Mouse (Mus musculus) limb, embryonic 14.5 days (tissue): ENCODE data around the gene Col6a2. TPM values are rescaled to one million over a fixed set of nuclear protein-coding genes. Genes with fewer than 3 reads are reported as not detected.

Experiments
- ATAC-seq: fragments of 200-750 bp; cut with Nextera tagmentation; 2 replicates; pipeline ENCODE4 v1.8.0; 2017; ENCODE audit warnings: low read depth, moderate number of reproducible peaks, moderate TSS enrichment; ENCODE audit not compliant: low FRiP score
- DNase-seq: peaks from one replicate; pipeline ENCODE4 v3.0.0-alpha.2; 2015; ENCODE audit warnings: low spot score
- H3K27ac ChIP-seq: fragments of 300-500 bp; sonication (generic); replicated peaks from 2 replicates; pipeline ENCODE4 v1.5.1; 2014; ENCODE audit warnings: low read depth, mild to moderate bottlenecking, low read length, moderate library complexity, mixed read lengths
- H3K27me3 ChIP-seq: fragments of 300-500 bp; sonication (generic); 2 replicates; pipeline ENCODE4 v1.6.1; 2014; ENCODE audit warnings: low read length, mixed read lengths; ENCODE audit not compliant: control insufficient read depth, insufficient read depth
- H3K36me3 ChIP-seq: fragments of 300-500 bp; sonication (generic); 2 replicates; pipeline ENCODE4 v1.6.1; 2014; ENCODE audit warnings: mild to moderate bottlenecking, low read length, moderate library complexity, mixed read lengths; ENCODE audit not compliant: control insufficient read depth, insufficient read depth
- H3K4me1 ChIP-seq: fragments of 300-500 bp; sonication (generic); 2 replicates; pipeline ENCODE4 v1.6.1; 2014; ENCODE audit warnings: antibody characterized with exemption, low read length, mixed read lengths; ENCODE audit not compliant: control insufficient read depth, insufficient read depth
- H3K4me2 ChIP-seq: fragments of 300-500 bp; sonication (generic); replicated peaks from 2 replicates; pipeline ENCODE4 v1.6.1; 2014; ENCODE audit warnings: low read depth, mild to moderate bottlenecking, low read length, moderate library complexity; ENCODE audit not compliant: severe bottlenecking
- H3K4me3 ChIP-seq: fragments of 300-500 bp; sonication (generic); replicated peaks from 2 replicates; pipeline ENCODE4 v1.5.1; 2014; ENCODE audit warnings: low read length
- H3K9ac ChIP-seq: fragments of 300-500 bp; sonication (generic); 2 replicates; pipeline ENCODE4 v1.6.1; 2014; ENCODE audit warnings: mild to moderate bottlenecking, low read depth, low read length, moderate library complexity; ENCODE audit not compliant: severe bottlenecking
- H3K9me3 ChIP-seq: fragments of 300-500 bp; sonication (generic); 2 replicates; pipeline ENCODE4 v1.6.1; 2016; ENCODE audit warnings: low read length; ENCODE audit not compliant: control insufficient read depth
- POLR2A ChIP-seq: fragments of 200-500 bp; IDR thresholded peaks from 2 replicates; pipeline ENCODE4 v1.8.0; 2012; ENCODE audit warnings: inconsistent platforms, mild to moderate bottlenecking, moderate library complexity, borderline replicate concordance; ENCODE audit not compliant: insufficient read depth, insufficient read length; ENCODE audit errors: extremely low read depth
- WGBS: fragments of 180-500 bp; shearing (Covaris S2); extraction: QIAGEN DNeasy Blood & Tissue Kit; methylation state at CpG from one replicate; pipeline ENCODE4 v1.1.7; 2014; 5-methylcytosine and 5-hydroxymethylcytosine counted together
- polyA plus RNA-seq, 2 experiments: library from polyadenylated mRNA; depleted of rRNA in 1 of 2; stranded (reverse) in 1 of 2; unstranded in 1 of 2; fragments of >200 nt; fragmentation: Nextera tagmentation in 1 of 2; extraction: Ambion mirVana in 1 of 2; gene quantifications; 2 replicates each; pipeline versions ENCODE4 v1.2.1 to v1.2.3; 2012 to 2014

Gene Col6a2
- polyA plus RNA-seq, 2 experiments, result 197 to 365 TPM

DNA sequence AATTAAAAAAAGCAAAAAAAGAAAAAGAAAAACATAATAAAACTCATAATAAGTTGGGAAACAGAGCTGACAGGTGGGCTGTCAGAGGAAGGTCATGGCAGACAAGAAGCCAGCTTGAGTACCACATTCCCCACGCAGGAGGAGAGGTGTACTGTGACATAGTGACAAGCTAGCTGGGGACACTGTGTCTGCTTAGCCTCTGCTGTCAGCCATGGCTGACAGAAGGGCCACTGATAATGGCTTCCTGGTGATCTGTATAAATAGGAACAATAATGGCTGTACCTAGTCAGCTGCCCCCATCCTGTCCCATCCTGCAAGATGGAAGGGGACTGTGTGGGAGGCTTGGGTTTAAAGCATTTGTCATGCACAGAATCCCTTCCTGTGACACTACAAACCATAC, 37.2 kb downstream of the Col6a2 start:
- Histone ChIP-seq H3K36me3 (no peaks in the 10 kb centered on the region), H3K9me3 (no peaks in the 10 kb centered on the region), H3K4me2 (no peak overlapping the region), H3K4me1 (no peaks in the 10 kb centered on the region), H3K9ac (no peak overlapping the region), H3K4me3 (no peak overlapping the region), H3K27ac (no peak overlapping the region), H3K27me3 (no peaks in the 10 kb centered on the region; the same call in 1 of the 2 replicates)
- 24% methylated on average over 1 of the region's 1 CpGs for WGBS
- no peak for DNase-seq
- no peak for ATAC-seq
- TF ChIP-seq POLR2A, result no peak

DNA sequence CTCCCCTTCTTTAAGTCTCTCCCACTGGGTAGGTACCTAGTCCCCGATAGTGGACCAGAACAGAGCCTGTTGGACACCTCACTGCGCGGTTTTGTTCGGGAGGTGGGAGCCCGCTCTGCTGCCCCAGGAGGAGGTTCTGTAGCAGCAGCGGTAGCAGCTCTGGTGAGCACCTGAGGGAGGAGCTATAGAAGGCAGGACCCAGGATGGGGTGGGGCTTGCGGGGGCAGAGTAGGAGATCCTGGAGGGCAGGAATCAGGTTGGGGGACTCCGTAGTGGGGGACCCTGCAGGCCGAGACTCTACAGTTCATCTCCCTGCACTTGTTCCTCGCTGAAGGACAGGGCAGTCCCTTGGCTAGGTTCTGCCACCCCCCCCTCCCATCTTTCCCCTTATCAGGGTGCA, 39.3 kb downstream of the Col6a2 start:
- TF ChIP-seq POLR2A, result no peak
- Histone ChIP-seq H3K27ac (no peak overlapping the region), H3K4me1 (no peaks in the 10 kb centered on the region), H3K4me3 (peak overlapping the region; percentile 15; the same call in 1 of the 2 replicates), H3K9ac (peak overlapping the region; percentile 28; the same call in 1 of the 2 replicates), H3K36me3 (no peaks in the 10 kb centered on the region), H3K9me3 (no peaks in the 10 kb centered on the region), H3K27me3 (no peaks in the 10 kb centered on the region; the same call in 1 of the 2 replicates), H3K4me2 (peak overlapping the region; percentile 28; the same call in 1 of the 2 replicates)
- no peak for ATAC-seq
- DNase-seq, result no peak
- 12% methylated on average over 10 of the region's 10 CpGs for WGBS

DNA sequence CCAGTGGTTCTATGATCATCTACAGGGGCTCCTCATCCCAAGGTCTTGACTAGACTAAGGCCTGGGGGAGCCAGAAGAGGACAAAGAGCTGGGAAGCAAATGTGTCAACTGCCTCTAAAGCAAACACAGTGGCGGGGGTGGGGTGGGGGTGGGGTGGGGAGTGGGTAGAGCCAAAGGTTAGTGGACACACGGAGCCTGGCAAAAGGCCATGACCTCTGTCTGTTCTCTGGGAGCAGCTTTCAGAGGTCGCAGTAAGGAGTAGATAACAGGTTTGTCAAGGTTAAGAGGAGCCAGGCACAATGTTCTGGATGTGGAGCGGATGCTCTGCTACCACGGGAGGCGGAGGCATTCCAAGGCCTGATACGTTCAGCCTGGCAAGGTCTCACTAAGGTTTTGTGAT, 46.5 kb downstream of the Col6a2 start:
- WGBS, result 76% methylated on average over 6 of the region's 7 CpGs
- Histone ChIP-seq H3K4me1 (no peaks in the 10 kb centered on the region), H3K9me3 (no peaks in the 10 kb centered on the region), H3K4me2 (no peak overlapping the region), H3K27ac (no peak overlapping the region), H3K36me3 (no peaks in the 10 kb centered on the region), H3K9ac (no peak overlapping the region), H3K27me3 (no peaks in the 10 kb centered on the region), H3K4me3 (no peak overlapping the region)
- DNase-seq (no peak), ATAC-seq (no peak)
- TF ChIP-seq POLR2A, result no peak

DNA sequence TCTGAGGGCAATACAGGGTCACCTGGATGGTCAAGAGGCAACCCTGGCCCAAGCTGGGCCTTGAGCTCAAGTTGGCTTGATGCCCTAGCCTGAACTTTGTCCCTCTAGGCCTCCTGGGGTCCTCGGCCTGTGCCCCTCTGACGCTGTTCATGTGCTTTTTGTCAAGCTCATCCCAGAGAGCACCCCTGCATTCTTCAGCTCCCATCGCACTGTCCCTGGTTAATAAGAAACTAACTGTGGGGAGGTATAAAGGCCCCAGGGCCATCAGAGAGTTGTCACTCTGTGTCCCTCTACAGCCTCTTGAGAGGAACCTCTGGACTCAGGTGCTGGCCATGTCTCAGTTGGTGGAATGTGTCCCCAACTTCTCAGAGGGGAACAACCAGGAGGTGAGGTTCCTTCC, 48.1 kb downstream of the Col6a2 start, which contains the start of gene Ftcd:
Gene Ftcd (plus strand): TSS at position 275 of the 400 bp plus-strand sequence.
- Histone ChIP-seq H3K4me1 (no peaks in the 10 kb centered on the region), H3K36me3 (no peaks in the 10 kb centered on the region), H3K4me3 (no peak within 1 kb of the TSS), H3K4me2 (no peak within 1 kb of the TSS), H3K9ac (no peak within 1 kb of the TSS), H3K27ac (no peak within 1 kb of the TSS), H3K27me3 (no peaks in the 10 kb centered on the region), H3K9me3 (no peaks in the 10 kb centered on the region)
- ATAC-seq (no peak), DNase-seq (no peak)
- TF ChIP-seq POLR2A, result no peak
- 63% methylated on average over 3 of the region's 3 CpGs for WGBS

DNA sequence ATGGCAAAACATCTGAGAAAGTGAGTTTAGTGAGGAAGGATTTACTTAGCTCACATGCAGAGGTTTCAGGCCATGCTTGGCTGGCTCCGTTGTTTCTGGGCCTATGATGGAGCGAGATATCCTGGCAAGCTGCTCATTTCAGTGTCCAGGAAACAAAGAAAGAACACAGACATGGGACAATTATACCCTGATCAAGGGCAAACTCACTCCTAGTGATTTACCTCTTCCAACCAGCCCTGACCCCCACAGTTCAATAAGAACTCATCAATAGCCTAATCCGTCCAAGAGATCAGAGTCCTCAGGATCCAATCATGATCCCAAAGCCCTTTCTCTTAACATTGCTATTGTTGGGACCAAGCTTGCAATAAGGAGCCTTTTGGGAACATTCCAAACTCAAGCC, 51.3 kb downstream of the Col6a2 start:
- ATAC-seq (no peak), DNase-seq (no peak)
- WGBS, result 85% methylated on average over 3 of the region's 3 CpGs
- H3K36me3 ChIP-seq, result no peaks in the 10 kb centered on the region
- H3K9me3 ChIP-seq, result no peaks in the 10 kb centered on the region
- no peak for TF ChIP-seq POLR2A
- H3K27ac ChIP-seq, result no peak overlapping the region
- H3K4me3 ChIP-seq, result no peak overlapping the region
- no peaks in the 10 kb centered on the region for H3K27me3 ChIP-seq
- no peaks in the 10 kb centered on the region for H3K4me1 ChIP-seq
- H3K9ac ChIP-seq, result no peak overlapping the region
- H3K4me2 ChIP-seq, result no peak overlapping the region

DNA sequence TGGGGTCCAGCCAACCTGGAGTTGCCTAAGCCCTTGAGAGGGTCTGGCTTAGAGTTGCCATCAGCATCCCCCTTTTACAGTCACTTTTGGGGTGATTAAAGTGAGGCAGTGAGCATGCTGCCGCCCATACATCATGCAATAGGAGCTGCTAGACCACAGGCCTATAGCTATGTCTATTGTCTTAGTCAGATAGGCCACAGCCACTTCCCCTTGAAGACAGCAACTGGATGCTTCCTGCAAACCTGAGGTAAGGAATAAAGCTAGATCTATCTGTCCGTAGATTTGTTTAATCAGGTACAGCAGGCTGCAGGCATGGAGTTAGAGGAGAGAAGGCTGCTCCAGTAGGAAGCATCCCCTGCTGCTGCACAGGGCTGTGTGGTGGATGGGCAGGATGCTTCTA, 52.4 kb downstream of the Col6a2 start:
- no peak for TF ChIP-seq POLR2A
- H3K4me2 ChIP-seq, result no peak overlapping the region
- DNase-seq (no peak), ATAC-seq (no peak)
- H3K4me3 ChIP-seq, result no peak overlapping the region
- WGBS, result 48% methylated on average over 2 of the region's 2 CpGs
- H3K27me3 ChIP-seq, result no peaks in the 10 kb centered on the region
- no peaks in the 10 kb centered on the region for H3K36me3 ChIP-seq
- H3K9ac ChIP-seq, result no peak overlapping the region
- no peaks in the 10 kb centered on the region for H3K9me3 ChIP-seq
- H3K27ac ChIP-seq, result no peak overlapping the region
- no peaks in the 10 kb centered on the region for H3K4me1 ChIP-seq
